Mouse (Mus musculus): Measurements from ENCODE around the gene Iqck.

DNA sequence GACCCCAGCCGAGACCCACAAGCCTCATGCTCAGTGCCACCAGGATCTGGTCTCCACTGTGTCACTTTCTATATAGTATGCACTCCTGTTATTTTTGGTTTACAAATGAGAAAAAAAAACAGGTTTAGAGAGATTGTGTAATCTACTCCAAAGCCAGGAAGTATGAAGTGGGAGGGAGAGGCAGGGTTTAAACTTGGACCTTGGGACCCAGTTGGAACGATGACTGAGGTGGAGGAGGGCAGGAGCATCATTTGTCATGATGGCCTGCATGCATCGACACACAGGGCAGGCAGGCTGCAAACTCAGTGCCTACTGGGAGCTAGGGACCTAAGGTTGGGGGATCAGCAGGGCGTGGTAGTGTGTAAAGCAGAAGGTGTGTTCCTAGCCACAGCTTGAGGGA is 127.0 kb downstream of the Iqck start:
- TF ChIP-seq CTCF (IDR thresholded peaks at IDR 0.05) (no peak), EP300 (IDR thresholded peaks at IDR 0.05; ENCODE audit: insufficient read depth, low read depth, low read length) (no peak)

Data from heart, adult 2 months (tissue).